ENCODE assay signal across 9 mouse cellular contexts in the genomic region with DNA sequence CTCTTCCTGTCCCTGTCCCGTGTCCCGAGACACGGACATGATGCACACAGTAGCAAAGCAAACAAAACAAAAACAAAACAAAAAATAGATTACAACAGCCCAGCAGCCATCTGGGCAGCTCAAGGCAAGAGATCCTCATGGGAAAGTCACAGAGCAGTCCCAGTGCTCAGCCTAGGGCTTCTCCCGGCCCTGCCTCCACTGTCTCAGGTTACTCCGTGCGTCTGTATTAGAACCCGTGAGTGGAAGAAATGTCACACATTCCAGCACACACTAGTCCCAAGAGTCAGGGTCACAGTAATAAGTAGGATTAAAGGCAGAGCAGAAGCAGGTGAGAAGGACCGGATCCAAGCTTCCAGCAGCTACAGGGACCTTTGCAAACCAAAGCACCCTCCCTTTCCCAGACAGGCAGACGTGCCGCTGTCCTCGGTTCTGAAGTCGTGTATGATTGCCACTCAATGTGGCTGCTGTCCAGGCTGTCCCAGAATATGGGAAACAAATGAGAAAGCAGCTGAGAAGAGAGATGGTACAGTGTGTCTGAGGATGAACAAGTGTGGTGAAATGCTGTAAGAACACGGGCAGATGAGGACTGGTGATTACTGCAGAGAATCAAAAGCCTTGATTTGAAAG.
DNase-seq lines count a peak whose midpoint lies in the region; TF ChIP-seq lines count a peak whose summit lies in the region.
"Had no signal": no experiment of that assay in that cellular context is flagged by ENCODE, and none has a peak within 500 bp of the region (broad histone marks: within the 10 kb centered on the region; RNA-seq: fewer than 3 reads in every experiment).

No protein-coding gene starts in this region.

- H3K4me3 ChIP-seq in limb, embryonic 10.5 days, result no peak overlapping the region
- no peak overlapping the region for H3K4me3 ChIP-seq in left cerebral cortex, adult 2 months
- H3K4me3 ChIP-seq: midbrain, embryonic 12.5 days had no signal

- H3K27ac ChIP-seq in limb, embryonic 10.5 days, result no peak overlapping the region
- H3K27ac ChIP-seq in left cerebral cortex, adult 2 months, result no peak overlapping the region
- H3K27ac ChIP-seq: midbrain, embryonic 12.5 days had no signal

- peak; percentile 73 to 82 for DNase-seq in heart, postnatal 10 days
- no peak for DNase-seq in heart, adult 9 months (ENCODE audit: low spot score in 2 of 2)
- peak; percentile 36 for DNase-seq in ES-CJ7 (ENCODE audit: low read depth, low spot score)
- DNase-seq in c-Kit-positive CD71-negative TER-119-negative erythroid progenitor cells, embryonic 14.5 days (ENCODE audit: low read depth), result peak; percentile 14
- peak; percentile 82 for DNase-seq in limb, embryonic 10.5 days (ENCODE audit: low spot score)
- DNase-seq in testis, postnatal 14 days (ENCODE audit: low spot score), result peak; percentile 33
- DNase-seq in cerebellum, adult 11-12 months, result no peak
- no peak for DNase-seq in left cerebral cortex, adult 2 months (ENCODE audit: extremely low spot score in 1 of 2, low spot score in 2 of 2)

- no peak for TF ChIP-seq CTCF in left cerebral cortex, adult 2 months (IDR thresholded peaks at IDR 0.05)

- H3K4me1 ChIP-seq in limb, embryonic 10.5 days, result peaks cover 7% of the 10 kb centered on the region; the same call in 1 of the 2 replicates

- H3K36me3 ChIP-seq in limb, embryonic 10.5 days, result no peaks in the 10 kb centered on the region
- H3K36me3 ChIP-seq: midbrain, embryonic 12.5 days had no signal

- H3K27me3 ChIP-seq in limb, embryonic 10.5 days (ENCODE audit: low read depth, poor library complexity, severe bottlenecking), result no peaks in the 10 kb centered on the region
- H3K27me3 ChIP-seq: midbrain, embryonic 12.5 days had no signal

- no peaks in the 10 kb centered on the region for H3K9me3 ChIP-seq in limb, embryonic 10.5 days (replicated peaks)
- H3K9me3 ChIP-seq: midbrain, embryonic 12.5 days had no signal

- intact Hi-C loops in heart, postnatal 10 days (cut with DNase I), result no loop called here
- intact Hi-C loops in left cerebral cortex, adult 2 months (cut with DNase I), result no loop called here

- 48% methylated on average over 13 of the region's 13 CpGs for WGBS in limb, embryonic 10.5 days

Comparison
In these comparisons a context has a peak if more than half of its experiments do, and no peak if none do; other contexts are left out.
1. DNase-seq: peak in heart, postnatal 10 days (2 of 2), ES-CJ7 (single experiment), c-Kit-positive CD71-negative TER-119-negative erythroid progenitor cells, embryonic 14.5 days (single experiment), limb, embryonic 10.5 days (single experiment) and testis, postnatal 14 days (single experiment); none in heart, adult 9 months (0 of 2), cerebellum, adult 11-12 months (single experiment) and left cerebral cortex, adult 2 months (0 of 2).